Mouse (Mus musculus) ES-Bruce4 (cell line): ENCODE measurements around the gene Lgr5.

Experiments
- CTCF ChIP-seq: IDR thresholded peaks from one replicate; pipeline ENCODE4 v1.8.1; 2011; ENCODE audit warnings: low read depth, low read length
- EP300 ChIP-seq: IDR thresholded peaks from 2 replicates; pipeline ENCODE4 v1.6.1; 2011; ENCODE audit warnings: low read depth, low read length; ENCODE audit not compliant: insufficient read depth
- POLR2A ChIP-seq: IDR thresholded peaks from one replicate; pipeline ENCODE4 v1.8.1; 2011; ENCODE audit warnings: low read length; ENCODE audit not compliant: insufficient read depth

DNA sequence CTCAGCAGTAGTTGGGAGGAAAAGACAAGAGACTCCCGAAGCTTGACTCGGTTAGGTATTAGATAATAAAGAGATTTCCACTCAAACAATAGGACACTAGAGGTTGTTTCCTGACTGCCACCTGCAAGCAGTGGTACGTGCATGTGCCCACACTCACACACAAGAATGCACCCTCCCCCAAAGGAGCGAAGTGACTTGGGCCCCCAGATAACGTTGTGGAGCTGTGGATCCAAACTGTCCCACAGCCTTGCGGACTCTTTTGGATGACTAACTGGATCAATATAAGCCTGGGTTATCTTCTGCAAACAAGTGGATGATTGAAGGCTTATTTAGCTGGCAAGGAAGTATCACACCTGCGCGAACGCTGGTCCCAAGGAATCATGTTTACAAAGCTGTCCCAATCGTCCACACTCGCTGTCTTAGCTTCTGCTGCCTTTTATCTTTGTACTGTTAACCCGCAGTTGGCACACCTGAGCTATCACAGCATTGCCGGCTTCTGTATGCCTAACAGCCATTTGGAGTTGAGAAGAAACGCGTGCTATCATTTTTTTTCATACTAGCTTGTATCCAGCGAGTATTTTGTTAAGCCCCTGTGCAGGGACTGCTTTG lies 81.8 kb downstream of the Lgr5 start:
- TF ChIP-seq POLR2A (no peak), CTCF (no peak), EP300 (no peak)
